Mouse (Mus musculus) spleen, adult 2 months (tissue): ENCODE data around the gene Efcab11. TPM values are rescaled to one million over a fixed set of nuclear protein-coding genes. Genes with fewer than 3 reads are reported as not detected.
A peak's percentile ranks its signal among the peaks of the same experiment; 100 is the strongest.

ENCODE experiments used
- DNase-seq, 2 experiments: peaks; one replicate each; pipeline versions ENCODE4 v3.0.0 to v3.0.0-alpha.2; 2012 to 2021; ENCODE audit warnings: low spot score in 2 of 2, low read depth in 1 of 2
- H3K27ac ChIP-seq: fragments of 200-500 bp; 2 replicates; pipeline ENCODE4 v1.5.1; 2012; ENCODE audit warnings: low read length, inconsistent platforms; ENCODE audit not compliant: insufficient read depth
- H3K27me3 ChIP-seq: fragments of 200-500 bp; 2 replicates; pipeline ENCODE4 v1.6.1; 2012; ENCODE audit warnings: mild to moderate bottlenecking, moderate library complexity, low read length, inconsistent platforms; ENCODE audit not compliant: control insufficient read depth, insufficient read depth
- H3K36me3 ChIP-seq: fragments of 200-500 bp; 2 replicates; pipeline ENCODE4 v1.6.1; 2012; ENCODE audit warnings: mild to moderate bottlenecking, low read length, inconsistent platforms; ENCODE audit not compliant: control insufficient read depth, insufficient read depth
- H3K4me1 ChIP-seq: fragments of 200-500 bp; 2 replicates; pipeline ENCODE4 v1.6.1; 2011; ENCODE audit warnings: inconsistent platforms; ENCODE audit not compliant: control insufficient read depth, insufficient read depth, insufficient read length
- H3K4me3 ChIP-seq: fragments of 200-500 bp; 2 replicates; pipeline ENCODE4 v1.5.1; 2011; ENCODE audit warnings: mild to moderate bottlenecking, inconsistent platforms; ENCODE audit not compliant: insufficient read depth, insufficient read length; ENCODE audit errors: extremely low read depth
- CTCF ChIP-seq: fragments of 200-500 bp; IDR thresholded peaks from 2 replicates; pipeline ENCODE4 v1.5.1; 2011; ENCODE audit warnings: mild to moderate bottlenecking, inconsistent platforms; ENCODE audit not compliant: insufficient read depth, insufficient read length, insufficient replicate concordance; ENCODE audit errors: extremely low read depth
- POLR2A ChIP-seq: fragments of 200-500 bp; IDR thresholded peaks from 2 replicates; pipeline ENCODE4 v1.6.1; 2011; ENCODE audit warnings: low read depth, low read length, inconsistent platforms
- WGBS: fragments of 180-500 bp; shearing (Covaris S2); methylation state at CpG from one replicate; pipeline ENCODE4 v1.1.7; 2018; 5-methylcytosine and 5-hydroxymethylcytosine counted together
- polyA plus RNA-seq: library from polyadenylated mRNA; depleted of rRNA; stranded (reverse); fragments of >200 nt; gene quantifications from 2 replicates; pipeline ENCODE4 v1.2.3, GENCODE M21; 2012

The Efcab11 gene
- polyA plus RNA-seq, 1 experiment: 0.34 TPM

- DNase-seq: no peak
These were observed 15.8 kb upstream of the Efcab11 start for GRCm38 (mm10) chr12:99899991-99900390.

GRCm38 (mm10) chr12:99898248-99898870 lies 14.1 kb upstream of the Efcab11 start:
- H3K36me3 ChIP-seq: peaks cover 11% of the 10 kb centered on the region
- no peaks in the 10 kb centered on the region for H3K27me3 ChIP-seq
- no peak overlapping the region for H3K4me3 ChIP-seq
- peaks cover 5% of the 10 kb centered on the region; the same call in 1 of the 2 replicates for H3K4me1 ChIP-seq
- DNase-seq: no peak
- no peak overlapping the region for H3K27ac ChIP-seq
- TF ChIP-seq POLR2A (no peak), CTCF (no peak)
- WGBS: 91% methylated on average over 16 of the region's 16 CpGs

More at GRCm38 (mm10) chr12:99899991-99900390, 15.8 kb upstream of the Efcab11 start:
- Histone ChIP-seq H3K36me3 (peaks cover 6% of the 10 kb centered on the region), H3K27me3 (no peaks in the 10 kb centered on the region), H3K4me1 (peaks cover 5% of the 10 kb centered on the region; the same call in 1 of the 2 replicates), H3K4me3 (no peak overlapping the region), H3K27ac (no peak overlapping the region)
- 62% methylated on average over 2 of the region's 3 CpGs for WGBS
- TF ChIP-seq POLR2A: no peak
- no peak for TF ChIP-seq CTCF

- H3K36me3 ChIP-seq: peaks cover 14% of the 10 kb centered on the region
- H3K4me3 ChIP-seq: no peak overlapping the region
- 90% methylated on average over 4 of the region's 4 CpGs for WGBS
These were observed 13.6 kb upstream of the Efcab11 start for GRCm38 (mm10) chr12:99897846-99898245.

GRCm38 (mm10) chr12:99885282-99885901 lies 1.2 kb upstream of the Efcab11 start:
- TF ChIP-seq POLR2A (no peak), CTCF (no peak)
- no peak for DNase-seq
- Histone ChIP-seq H3K4me3 (peak overlapping the region; percentile 81; the same call in 1 of the 2 replicates), H3K4me1 (peaks cover 9% of the 10 kb centered on the region; the same call in 1 of the 2 replicates), H3K27ac (no peak overlapping the region), H3K36me3 (no peaks in the 10 kb centered on the region), H3K27me3 (no peaks in the 10 kb centered on the region)
- WGBS: 58% methylated on average over 8 of the region's 8 CpGs

More at GRCm38 (mm10) chr12:99897846-99898245, 13.6 kb upstream of the Efcab11 start:
- Histone ChIP-seq H3K27me3 (no peaks in the 10 kb centered on the region), H3K4me1 (peaks cover 3% of the 10 kb centered on the region; the same call in 1 of the 2 replicates), H3K27ac (no peak overlapping the region)
- no peak for TF ChIP-seq CTCF
- no peak for TF ChIP-seq POLR2A
- no peak for DNase-seq

- WGBS: under 1% methylated on average over 11 of the region's 11 CpGs
- H3K36me3 ChIP-seq: no peaks in the 10 kb centered on the region
- DNase-seq: no peak
- TF ChIP-seq POLR2A (no peak), CTCF (no peak)
- H3K27me3 ChIP-seq: no peaks in the 10 kb centered on the region
- peaks cover 9% of the 10 kb centered on the region; the same call in 1 of the 2 replicates for H3K4me1 ChIP-seq
- H3K27ac ChIP-seq: peak overlapping the region; percentile 81
- H3K4me3 ChIP-seq: peak overlapping the region; percentile 69
These were observed 530 bp downstream of the Efcab11 start for GRCm38 (mm10) chr12:99883713-99884105.

GRCm38 (mm10) chr12:99883000-99883712 lies 1.1 kb downstream of the Efcab11 start:
- no peaks in the 10 kb centered on the region for H3K36me3 ChIP-seq
- H3K4me3 ChIP-seq: peak overlapping the region; percentile 69
- peaks cover 9% of the 10 kb centered on the region; the same call in 1 of the 2 replicates for H3K4me1 ChIP-seq
- peak; percentile 84 to 88 for DNase-seq
- no peaks in the 10 kb centered on the region for H3K27me3 ChIP-seq
- H3K27ac ChIP-seq: no peak overlapping the region
- TF ChIP-seq CTCF (no peak), POLR2A (no peak)
- under 1% methylated on average over 38 of the region's 38 CpGs for WGBS
